Mouse (Mus musculus): ENCODE measurements at regions not wholly inside any gene's neighbourhood (a gene's known extent, or its start where the extent isn't known, plus 50 kb on each side); places are given as distances from the start of the nearest gene placed in this dataset.

- Histone ChIP-seq H3K4me3 (ENCODE audit: control insufficient read depth in 1 of 2, insufficient read depth in 1 of 2, low read depth in 1 of 2, low read length in 2 of 2) (no peak overlapping the region), H3K36me3 (ENCODE audit: control insufficient read depth, insufficient read depth, low read length) (no peaks in the 10 kb centered on the region), H3K4me2 (ENCODE audit: low read length) (no peak overlapping the region), H3K9me3 (ENCODE audit: control insufficient read depth, low read length) (no peaks in the 10 kb centered on the region), H3K9ac (ENCODE audit: low read length) (no peak overlapping the region), H3K4me1 (ENCODE audit: control insufficient read depth in 2 of 2, insufficient read depth in 2 of 2, low read length in 2 of 2) (no peaks in the 10 kb centered on the region), H3K27ac (replicated peaks in 1 of 2; ENCODE audit: control insufficient read depth in 1 of 2, insufficient read depth in 1 of 2, low read depth in 2 of 2, low read length in 2 of 2) (no peak overlapping the region), H3K27me3 (ENCODE audit: control insufficient read depth, insufficient read depth, low read length) (no peaks in the 10 kb centered on the region)
- no peak for ATAC-seq (ENCODE audit: insufficient number of reproducible peaks, insufficient read depth, low FRiP score, low read depth)
- WGBS: 82% methylated on average over 6 of the region's 6 CpGs
These were observed 572.7 kb downstream of the Cdh10 start for GRCm38 (mm10) chr15:19391250-19391982.

GRCm38 (mm10) chr15:19395681-19396080, 576.9 kb downstream of the Cdh10 start:
- H3K9me3 ChIP-seq (ENCODE audit: control insufficient read depth, low read length): no peaks in the 10 kb centered on the region
- no peak for ATAC-seq (ENCODE audit: insufficient number of reproducible peaks, insufficient read depth, low FRiP score, low read depth)
- no peak overlapping the region for H3K9ac ChIP-seq (ENCODE audit: low read length)
- H3K27me3 ChIP-seq (ENCODE audit: control insufficient read depth, insufficient read depth, low read length): no peaks in the 10 kb centered on the region
- H3K4me3 ChIP-seq (ENCODE audit: control insufficient read depth in 1 of 2, insufficient read depth in 1 of 2, low read depth in 1 of 2, low read length in 2 of 2): no peak overlapping the region
- no peaks in the 10 kb centered on the region for H3K36me3 ChIP-seq (ENCODE audit: control insufficient read depth, insufficient read depth, low read length)
- 90% methylated on average over 1 of the region's 1 CpGs for WGBS
- H3K4me2 ChIP-seq (ENCODE audit: low read length): no peak overlapping the region
- no peaks in the 10 kb centered on the region for H3K4me1 ChIP-seq (ENCODE audit: control insufficient read depth in 2 of 2, insufficient read depth in 2 of 2, low read length in 2 of 2)
- no peak overlapping the region for H3K27ac ChIP-seq (replicated peaks in 1 of 2; ENCODE audit: control insufficient read depth in 1 of 2, insufficient read depth in 1 of 2, low read depth in 2 of 2, low read length in 2 of 2)

Measured in heart, embryonic 14.5 days (tissue).